Mouse (Mus musculus) layer of hippocampus, adult 18-20 months (tissue): ENCODE measurements at regions not wholly inside any gene's neighbourhood (a gene's known extent, or its start where the extent isn't known, plus 50 kb on each side); places are given as distances from the start of the nearest gene placed in this dataset.

Experiments used
- DNase-seq, 2 experiments: peaks; one replicate each; pipeline ENCODE4 v3.0.0; 2022; ENCODE audit warnings: low spot score in 2 of 2

GRCm38 (mm10) chrX:47330969-47331368, 561.8 kb downstream of the Smarca1 start:
- no peak for DNase-seq

DNA sequence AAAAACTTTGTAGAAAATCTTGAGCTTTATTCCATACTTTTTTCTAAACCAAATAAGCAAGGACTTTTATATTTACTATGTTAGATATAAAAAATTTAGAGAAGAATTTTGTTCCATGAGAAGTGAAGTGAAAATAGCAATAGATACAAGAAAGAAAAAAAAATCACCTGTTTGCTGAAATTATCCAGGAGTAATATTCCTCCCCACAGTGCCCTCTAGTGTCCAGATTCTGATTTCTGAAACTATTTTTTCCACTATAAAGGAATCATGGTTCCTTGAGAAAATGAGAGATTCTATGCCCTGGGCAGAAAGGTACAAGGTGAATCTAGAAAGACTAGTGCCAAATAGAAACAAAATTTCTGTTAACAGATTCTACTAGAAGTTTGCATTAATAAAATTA, 564.0 kb downstream of the Smarca1 start:
- DNase-seq = peak in 1 of 2 experiments; percentile 18

DNA sequence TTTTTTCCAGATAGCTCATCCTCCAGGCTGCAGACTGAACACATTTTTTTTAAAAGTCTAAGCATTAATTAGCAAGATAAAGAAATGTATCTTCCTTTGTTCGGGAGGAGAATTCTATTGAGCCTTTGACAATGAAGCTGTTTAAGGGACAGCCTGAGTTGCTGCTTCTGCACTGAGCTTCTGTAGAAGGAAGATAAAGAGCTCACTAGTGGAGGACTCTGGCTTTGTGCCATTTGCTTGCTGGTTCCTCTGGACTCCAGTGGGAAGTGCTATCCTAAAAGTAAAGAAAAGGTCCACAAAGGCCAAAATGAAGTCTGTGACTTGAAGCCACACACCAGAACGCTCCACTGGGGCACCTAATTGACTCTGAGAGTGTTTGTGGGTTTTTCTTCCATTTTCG, 577.0 kb downstream of the Smarca1 start:
- no peak for DNase-seq

DNA sequence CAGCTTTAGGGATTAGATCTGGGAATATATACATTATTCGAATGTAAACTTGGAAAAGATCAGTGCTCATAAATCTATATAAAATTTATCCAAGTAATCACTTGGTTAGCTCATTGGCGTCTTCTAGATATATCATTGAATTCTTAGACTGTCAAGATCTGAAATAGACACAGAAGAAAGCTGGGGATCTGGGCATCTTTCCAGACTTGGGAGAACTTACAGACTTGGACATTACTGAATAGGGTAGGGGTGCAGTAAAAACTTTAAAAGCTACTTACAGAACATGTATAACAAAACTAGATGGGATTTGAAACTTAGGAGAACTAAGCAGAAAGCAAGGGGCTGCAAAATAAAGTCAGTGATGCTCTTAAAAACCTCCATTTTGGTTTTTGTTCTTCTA, 585.6 kb downstream of the Smarca1 start:
- DNase-seq = no peak

DNA sequence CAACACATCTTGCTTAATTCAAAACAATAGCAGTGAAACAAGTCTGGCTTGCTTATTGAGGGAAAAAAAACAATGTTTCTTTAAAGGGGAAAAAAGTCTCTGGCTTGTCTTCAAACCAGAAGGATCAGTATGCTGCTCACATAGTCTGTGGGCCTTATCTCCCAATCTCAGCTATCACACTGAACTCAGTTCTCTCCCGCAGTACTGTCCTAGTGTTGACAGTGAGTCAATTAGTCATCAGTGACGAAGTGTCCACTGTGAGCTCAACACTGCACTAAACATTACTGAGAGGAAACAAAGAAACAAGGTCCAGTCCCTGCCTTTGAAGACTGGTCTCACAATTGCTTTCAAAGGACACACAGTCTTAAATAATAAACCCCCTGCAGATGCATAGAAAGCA, 589.2 kb downstream of the Smarca1 start:
- no peak for DNase-seq

GRCm38 (mm10) chrX:47292548-47293147, 600.1 kb downstream of the Smarca1 start:
- peak; percentile 10 to 39 for DNase-seq
